Mouse (Mus musculus): ENCODE data around the gene 1810009A15Rik. TPM values are rescaled to one million over a fixed set of nuclear protein-coding genes. Genes with fewer than 3 reads are reported as not detected.
"Not testable (repeated sequence)": the region's sequence is repeated elsewhere in the genome, so short reads cannot be mapped to it uniquely, and the experiment has no call there.

1810009A15Rik gene
- total RNA-seq (2021), result 10 to 100 TPM; 19.5 to 23.4 TPM

DNA sequence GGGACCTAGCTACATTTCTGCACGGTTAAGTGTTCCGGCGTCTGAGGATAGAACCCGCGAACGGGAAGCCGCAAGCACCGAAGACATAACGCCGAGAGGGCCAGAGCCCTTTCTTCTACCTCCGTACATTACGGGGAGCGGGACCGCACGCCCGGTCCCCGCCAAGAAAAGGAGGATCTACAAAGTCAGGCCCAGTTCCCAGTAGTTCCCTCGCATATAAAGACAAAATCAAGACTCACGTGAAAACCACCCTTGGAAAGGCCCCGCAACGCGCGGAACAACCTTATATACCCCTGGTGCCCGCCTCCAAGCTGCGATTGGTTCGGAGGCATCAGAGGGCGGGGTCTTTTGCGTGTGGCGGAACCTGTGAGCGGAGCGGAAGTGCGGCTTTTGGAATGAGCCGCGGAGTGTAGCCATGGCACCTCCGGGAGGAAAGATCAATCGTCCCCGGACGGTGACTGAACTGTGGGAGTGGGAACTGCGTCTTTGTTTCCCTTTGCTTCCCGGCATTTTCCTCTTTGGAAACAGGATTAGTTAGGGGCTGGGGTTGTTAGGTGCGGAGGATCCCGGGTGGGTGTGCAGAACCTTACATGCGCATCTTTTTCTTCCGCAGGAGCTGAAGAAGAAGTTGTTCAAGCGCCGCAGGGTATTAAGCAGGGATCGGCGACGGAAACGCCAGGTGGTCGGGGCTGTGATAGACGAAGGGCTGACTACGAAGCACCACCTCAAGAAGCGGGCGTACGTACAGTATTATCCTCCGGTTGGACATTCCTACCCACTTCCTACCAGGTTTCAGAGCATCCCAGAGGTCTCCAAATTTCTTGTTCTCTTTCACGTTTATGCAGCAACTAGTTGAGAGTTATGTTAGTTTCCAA, at the start of gene 1810009A15Rik, which contains the start of gene Gm49416:
TSS of gene 1810009A15Rik (plus strand) at position 343 of the 875 bp plus-strand sequence.
TSS of gene Gm49416 (plus strand) at position 416 of the 875 bp plus-strand sequence.
- DNase-seq (ENCODE audit: extremely low spot score in 1 of 2, low spot score in 2 of 2), result peak; percentile 94 to 97
- intact Hi-C loops (cut with DNase I), result no loop called here

DNA sequence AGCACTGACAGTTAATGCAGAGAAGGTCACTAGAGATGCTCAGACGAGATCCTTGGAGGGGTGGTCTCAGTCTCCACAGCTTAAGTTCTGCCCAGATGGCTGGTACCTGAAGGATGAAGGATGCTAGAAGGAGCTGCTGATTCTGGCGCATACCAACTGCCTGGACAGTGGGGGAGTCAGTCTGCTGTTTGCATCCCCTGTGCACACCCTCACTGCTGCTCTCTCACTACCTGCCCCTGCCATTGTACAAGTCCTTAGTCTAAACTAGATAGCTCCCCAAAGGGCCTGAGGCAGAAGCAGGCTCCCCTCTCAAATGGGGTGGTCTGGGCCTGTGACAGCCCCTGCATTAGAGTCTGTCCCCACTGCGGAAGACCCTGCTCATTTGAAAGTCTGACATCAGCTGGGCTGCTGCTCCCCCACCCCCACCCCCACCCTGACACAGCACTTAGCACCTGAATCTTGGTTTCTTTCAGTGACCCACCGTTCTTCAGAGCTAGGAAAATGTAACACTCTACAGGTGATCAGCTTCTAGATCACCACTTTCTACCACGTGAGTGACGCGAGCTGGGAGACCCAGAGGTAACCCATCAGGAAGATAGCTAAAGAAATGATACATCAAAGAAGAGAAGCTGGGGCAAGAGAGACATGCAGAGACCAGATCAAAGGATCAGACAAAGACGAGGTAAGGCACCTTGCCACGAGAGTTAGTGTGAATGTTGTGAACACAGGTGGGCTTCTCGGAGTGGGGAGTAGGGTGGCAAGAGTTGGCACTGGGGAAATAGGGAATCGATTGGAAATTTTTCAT, 49.3 kb upstream of the 1810009A15Rik start, which contains the start of gene Gng3:
TSS of gene Gng3 (minus strand) at position 92 of the 805 bp plus-strand sequence.
- DNase-seq (ENCODE audit: extremely low spot score in 1 of 2, low spot score in 2 of 2), result peak; percentile 74 to 82

GRCm38 (mm10) chr19:8839908-8840791, 48.5 kb upstream of the 1810009A15Rik start:
- intact Hi-C loops (cut with DNase I), result loop anchor here (5.0 kb wide), 1 partner anchor 57 kb away; the partner anchor contains the start of gene Ganab
- DNase-seq (ENCODE audit: extremely low spot score in 1 of 2, low spot score in 2 of 2), result peak; percentile 50 to 88

More for the DNA sequence above, 49.3 kb upstream of the 1810009A15Rik start, which contains the start of gene Gng3:
- intact Hi-C loops (cut with DNase I), result no loop called here

DNA sequence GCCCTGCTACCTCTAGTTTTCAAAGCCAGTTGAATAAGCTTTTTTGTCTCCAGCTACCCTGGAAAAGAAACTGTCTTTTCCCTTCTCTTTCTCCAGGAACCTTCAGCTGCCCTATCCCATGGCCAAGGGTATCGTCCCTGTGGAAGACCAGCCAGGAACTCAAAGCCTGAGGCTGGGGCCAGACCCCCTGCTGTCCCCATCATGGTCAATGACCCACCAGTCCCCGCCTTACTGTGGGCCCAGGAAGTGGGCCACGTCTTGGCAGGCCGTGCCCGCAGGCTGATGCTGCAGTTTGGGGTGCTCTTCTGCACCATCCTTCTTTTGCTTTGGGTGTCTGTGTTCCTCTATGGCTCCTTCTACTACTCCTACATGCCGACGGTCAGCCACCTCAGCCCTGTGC, 47.6 kb upstream of the 1810009A15Rik start:
- no peak for DNase-seq (ENCODE audit: extremely low spot score in 1 of 2, low spot score in 2 of 2)
- intact Hi-C loops (cut with DNase I), result loop anchor here (5.0 kb wide), 1 partner anchor 56 kb away; the partner anchor contains the start of gene Ganab

DNA sequence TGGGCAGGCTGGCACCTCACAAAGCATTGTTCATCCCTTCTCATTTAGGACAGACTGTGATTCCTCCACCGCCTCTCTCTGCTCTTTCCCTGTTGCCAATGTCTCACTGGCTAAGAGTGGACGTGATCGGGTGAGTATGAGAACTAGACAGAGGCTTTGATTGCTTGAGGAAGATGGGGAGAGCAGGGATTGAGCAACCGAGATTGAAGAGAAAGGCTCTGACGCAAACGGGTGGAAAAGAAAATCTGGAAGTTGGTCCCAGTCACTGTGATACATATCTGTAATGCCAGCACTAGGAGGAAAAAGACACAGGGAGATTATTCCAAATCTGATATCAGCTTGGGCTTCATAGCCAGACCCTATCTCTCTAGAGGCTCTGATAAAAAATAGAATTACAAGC, 45.7 kb upstream of the 1810009A15Rik start:
- no peak for DNase-seq (ENCODE audit: extremely low spot score in 1 of 2, low spot score in 2 of 2)
- intact Hi-C loops (cut with DNase I), result loop anchor here (5.0 kb wide), 1 partner anchor 54 kb away; the partner anchor contains the start of gene Ganab

DNA sequence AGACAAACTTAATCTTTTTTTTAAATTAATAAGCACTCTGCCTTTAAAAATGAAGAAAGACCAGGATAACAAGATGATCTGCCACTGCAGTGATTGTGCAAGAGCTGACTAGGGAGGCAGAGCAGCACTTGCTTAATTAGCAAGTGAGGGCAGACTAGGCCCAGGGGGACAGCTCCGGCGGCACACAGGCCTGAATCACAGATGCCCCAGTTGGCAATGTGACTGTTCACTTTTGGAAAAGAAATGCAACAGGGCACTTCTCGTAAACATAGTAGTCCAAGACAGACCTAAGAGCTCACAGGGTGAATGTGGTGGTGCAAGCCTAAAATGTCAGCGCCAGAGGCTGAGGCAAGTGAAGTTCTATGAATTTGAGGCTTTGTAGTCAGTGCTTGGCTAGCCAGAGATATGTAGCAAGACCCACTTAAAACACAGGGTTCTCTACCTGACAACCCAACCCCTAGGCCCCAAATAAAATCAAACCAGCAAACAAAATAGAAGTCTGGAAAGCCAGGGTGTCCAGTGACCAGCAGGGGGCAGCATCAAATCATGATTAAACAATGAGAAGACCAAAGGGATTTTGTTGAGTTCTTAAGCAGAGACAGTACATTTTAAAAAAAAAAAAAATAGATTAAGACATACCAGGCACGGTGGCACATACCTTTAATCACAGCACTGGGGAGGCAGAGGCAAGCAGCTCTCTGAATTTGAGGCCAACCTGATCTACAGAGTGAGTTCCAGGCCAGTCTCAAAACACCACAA, 44.1 kb upstream of the 1810009A15Rik start:
- intact Hi-C loops (cut with DNase I), result loop anchor here (5.0 kb wide), 1 partner anchor 53 kb away; the partner anchor contains the start of gene Ganab
- peak; percentile 69 to 84 for DNase-seq (ENCODE audit: extremely low spot score in 1 of 2, low spot score in 2 of 2)

DNA sequence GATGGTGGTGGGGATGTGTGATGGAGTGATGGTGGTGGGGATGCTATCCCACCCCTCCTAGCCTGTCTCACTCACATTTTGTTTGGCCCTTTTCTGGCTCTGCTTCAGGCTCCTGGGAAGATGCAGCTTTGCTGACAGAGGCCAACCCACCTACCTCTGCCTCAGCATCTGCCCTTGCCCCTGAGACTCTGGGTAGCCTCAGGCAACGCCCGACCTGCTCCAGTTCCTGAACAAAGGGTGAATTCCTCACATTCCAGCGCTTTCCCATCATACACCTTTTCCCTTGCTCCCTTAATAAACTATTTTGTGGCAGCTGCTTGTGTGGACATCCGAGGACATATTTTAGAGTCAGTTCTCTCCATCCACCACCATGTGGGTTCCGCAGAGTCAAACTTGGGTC, 40.3 kb upstream of the 1810009A15Rik start:
- intact Hi-C loops (cut with DNase I), result no loop called here
- no peak for DNase-seq (ENCODE audit: extremely low spot score in 1 of 2, low spot score in 2 of 2)

DNA sequence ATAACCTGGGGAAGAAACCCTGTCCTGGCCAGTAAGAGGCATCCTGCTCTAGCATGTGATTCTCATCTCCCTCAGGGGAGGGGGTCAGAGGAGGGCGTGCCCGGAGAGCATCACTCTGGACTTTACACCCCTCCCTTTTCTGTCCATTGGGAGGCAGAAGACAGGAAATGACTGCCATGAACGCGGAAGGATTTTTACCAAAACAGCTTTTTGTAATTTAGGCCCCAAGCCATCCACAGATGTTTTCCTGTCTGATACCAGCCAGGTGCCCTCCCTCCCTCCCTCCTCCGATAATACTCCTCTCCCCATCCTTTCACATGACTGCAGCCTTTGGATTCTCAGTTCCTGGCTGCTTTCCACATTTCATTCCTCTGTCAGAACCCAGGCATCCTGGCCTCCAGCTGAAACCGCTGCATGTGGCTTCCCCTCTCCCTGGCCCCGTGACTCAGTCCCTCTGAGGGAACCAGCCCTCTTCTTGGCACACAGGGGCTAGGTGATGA, 38.2 kb upstream of the 1810009A15Rik start, which contains the start of gene Lrrn4cl:
TSS of gene Lrrn4cl (plus strand) at position 367 of the 500 bp plus-strand sequence.
- peak in 1 of 2 experiments; percentile 65 for DNase-seq (ENCODE audit: extremely low spot score in 1 of 2, low spot score in 2 of 2)
- intact Hi-C loops (cut with DNase I), result loop anchor here (10.0 kb wide), 1 partner anchor 234 kb away; the partner anchor contains the start of gene Scgb1a1

DNA sequence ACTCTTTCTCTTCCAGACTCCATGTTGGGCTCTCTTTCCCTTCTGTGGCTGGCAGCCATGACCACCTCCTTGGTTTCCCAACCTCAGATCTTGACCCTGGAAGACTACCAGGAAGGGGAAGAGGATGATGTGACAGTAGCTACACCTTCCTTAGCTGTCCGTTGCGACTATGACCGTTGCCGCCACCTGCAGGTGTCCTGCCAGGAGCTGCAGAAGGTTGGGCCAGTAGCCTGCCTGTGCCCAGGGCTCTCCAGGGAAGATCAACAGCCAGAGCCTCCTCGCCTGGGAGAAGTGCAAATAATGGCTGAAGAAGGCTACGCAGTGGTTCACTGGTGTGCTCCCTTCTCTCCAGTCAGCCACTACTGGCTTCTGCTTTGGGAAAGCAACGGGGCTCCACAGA, 37.0 kb upstream of the 1810009A15Rik start:
- DNase-seq (ENCODE audit: extremely low spot score in 1 of 2, low spot score in 2 of 2), result no peak
- intact Hi-C loops (cut with DNase I), result loop anchor here (10.0 kb wide), 1 partner anchor 233 kb away; the partner anchor contains the start of gene Scgb1a1

DNA sequence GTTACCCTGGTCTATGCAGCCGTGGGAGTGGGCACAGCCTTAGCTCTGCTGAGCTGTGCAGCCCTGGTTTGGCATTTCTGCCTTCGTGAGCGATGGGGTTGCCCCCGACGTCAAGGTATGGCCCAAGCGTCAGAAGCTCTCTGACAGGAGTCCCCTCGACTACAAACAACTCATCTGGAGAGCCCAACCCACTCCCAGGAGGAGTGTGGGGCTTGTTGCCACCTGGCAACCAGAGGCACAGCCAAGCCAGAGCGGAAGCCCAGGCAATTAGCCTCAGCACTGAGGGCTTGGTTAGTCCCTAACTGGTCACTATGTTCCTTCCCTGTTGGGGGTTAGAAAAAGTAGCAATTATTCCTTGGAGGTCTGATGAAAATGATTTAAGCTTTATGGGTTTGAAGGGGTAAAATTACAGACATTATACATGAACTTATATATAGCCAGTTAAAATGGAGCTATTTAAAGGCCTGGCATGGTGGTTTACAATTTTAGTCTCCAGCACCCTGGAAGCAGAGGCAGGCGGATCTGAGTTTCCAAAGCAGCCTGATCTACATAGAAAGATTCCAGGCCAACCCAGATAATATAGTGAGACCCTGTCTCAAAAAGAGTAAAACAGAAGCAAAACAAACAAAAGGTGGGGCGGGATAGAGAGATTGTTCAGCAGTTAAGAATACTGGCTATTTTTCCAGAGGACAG, 36.3 kb upstream of the 1810009A15Rik start:
- intact Hi-C loops (cut with DNase I), result loop anchor here (10.0 kb wide), 1 partner anchor 232 kb away; the partner anchor contains the start of gene Scgb1a1
- DNase-seq (ENCODE audit: extremely low spot score in 1 of 2, low spot score in 2 of 2), result no peak

DNA sequence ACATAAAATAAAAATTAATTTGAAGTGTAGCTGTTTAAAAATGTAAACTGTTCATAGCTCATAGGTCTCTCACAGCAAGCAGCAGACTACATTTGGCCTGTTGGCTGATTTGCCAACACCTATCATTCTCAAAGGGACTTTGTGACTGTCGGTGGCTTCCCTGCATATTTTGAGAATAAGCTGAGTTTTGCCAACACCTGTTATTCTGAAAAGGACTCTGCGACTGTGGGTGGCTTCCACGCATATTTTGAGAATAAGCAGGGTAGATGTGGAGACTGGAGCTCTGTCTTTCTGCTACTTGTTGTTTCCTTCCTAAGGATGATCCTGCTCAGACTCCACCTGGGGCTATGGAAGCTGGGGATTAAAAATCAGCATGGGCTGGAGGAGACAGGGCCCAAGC, 35.5 kb upstream of the 1810009A15Rik start:
- intact Hi-C loops (cut with DNase I), result loop anchor here (10.0 kb wide), 1 partner anchor 232 kb away; the partner anchor contains the start of gene Scgb1a1
- DNase-seq (ENCODE audit: extremely low spot score in 1 of 2, low spot score in 2 of 2), result no peak

GRCm38 (mm10) chr19:8857689-8858088, 31.0 kb upstream of the 1810009A15Rik start:
- DNase-seq (ENCODE audit: extremely low spot score in 1 of 2, low spot score in 2 of 2), result peak in 1 of 2 experiments; percentile 69

DNA sequence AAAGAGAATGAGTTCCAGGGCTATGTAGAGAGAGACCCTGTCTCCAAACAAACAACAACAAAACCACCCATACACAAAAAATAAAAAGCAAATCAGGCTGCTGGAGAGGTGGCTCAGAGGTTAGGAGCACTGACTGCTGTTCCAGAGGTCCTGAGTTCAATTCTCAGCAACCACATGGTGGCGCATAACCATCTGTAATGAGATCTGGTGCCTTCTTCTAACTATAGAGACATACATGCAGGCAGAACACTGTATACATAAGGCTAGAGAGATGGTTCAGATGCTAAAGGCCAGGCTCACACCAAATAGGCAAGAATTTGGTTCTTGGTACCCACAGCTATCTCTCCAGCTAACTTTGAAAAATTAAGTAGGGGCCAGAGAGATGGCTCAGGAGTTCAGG, 29.6 kb upstream of the 1810009A15Rik start:
- no peak for DNase-seq (ENCODE audit: extremely low spot score in 1 of 2, low spot score in 2 of 2)
- intact Hi-C loops (cut with DNase I), result loop anchor here (10.0 kb wide), 1 partner anchor 226 kb away; the partner anchor contains the start of gene Scgb1a1

More at GRCm38 (mm10) chr19:8857689-8858088, 31.0 kb upstream of the 1810009A15Rik start:
- intact Hi-C loops (cut with DNase I), result loop anchor here (10.0 kb wide), 1 partner anchor 227 kb away; the partner anchor contains the start of gene Scgb1a1

DNA sequence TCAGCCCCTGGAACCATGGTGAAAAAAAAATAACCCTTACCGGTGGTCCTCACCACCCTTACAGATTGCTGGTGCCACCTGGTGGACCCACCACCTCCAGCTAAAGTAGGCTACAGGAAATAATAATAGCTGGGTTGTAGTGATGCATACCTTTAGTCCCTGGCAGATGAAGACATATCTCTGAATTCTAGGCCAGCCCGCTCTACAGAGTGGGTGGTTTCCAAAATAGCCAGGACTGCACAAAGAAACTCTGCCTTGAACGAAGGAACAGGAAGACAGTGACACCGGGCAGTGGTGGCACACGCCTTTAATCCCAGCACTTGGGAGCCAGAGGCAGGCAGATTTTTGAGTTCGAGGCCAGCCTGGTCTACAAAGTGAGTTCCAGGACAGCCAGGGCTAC, 24.4 kb upstream of the 1810009A15Rik start:
- no peak for DNase-seq (ENCODE audit: extremely low spot score in 1 of 2, low spot score in 2 of 2)
- intact Hi-C loops (cut with DNase I), result no loop called here

DNA sequence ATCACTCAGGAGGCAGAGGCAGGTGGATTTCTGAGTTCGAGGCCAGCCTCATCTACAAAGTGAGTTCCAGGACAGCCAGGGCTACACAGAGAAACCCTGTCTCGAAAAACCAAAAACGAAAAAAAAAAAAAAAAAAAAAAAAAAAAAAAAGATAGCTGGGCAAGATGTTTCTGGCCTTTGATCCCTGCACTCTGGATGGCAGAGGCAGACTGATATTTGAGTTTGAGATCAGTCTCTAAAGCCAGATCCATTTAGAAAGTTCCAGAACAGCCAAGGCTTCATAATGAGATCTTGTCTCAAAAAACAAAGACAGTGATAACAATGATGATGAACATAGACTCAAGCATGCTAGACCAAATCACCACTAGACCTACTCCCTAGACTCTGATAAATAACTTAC, 18.3 kb upstream of the 1810009A15Rik start:
- DNase-seq (ENCODE audit: extremely low spot score in 1 of 2, low spot score in 2 of 2); intact Hi-C loops (cut with DNase I): not testable (repeated sequence)

- intact Hi-C loops (cut with DNase I), result no loop called here
- DNase-seq (ENCODE audit: extremely low spot score in 1 of 2, low spot score in 2 of 2), result no peak
Observed at GRCm38 (mm10) chr19:8870838-8871237, 17.8 kb upstream of the 1810009A15Rik start.

Measured in left cerebral cortex, postnatal 10 days (tissue).